14 mouse cellular contexts compared by ENCODE assay signal in genomic region chr3:89966946-89967345, GRCm38 (mm10). TPM values are rescaled to one million over a fixed set of nuclear protein-coding genes. Genes with fewer than 3 reads are reported as not detected.
DNase-seq lines count a peak whose midpoint lies in the region; ATAC-seq and TF ChIP-seq lines count a peak whose summit lies in the region.
"Had no signal": no experiment of that assay in that cellular context is flagged by ENCODE, and none has a peak within 500 bp of the region (broad histone marks: within the 10 kb centered on the region; RNA-seq: fewer than 3 reads in every experiment).

No protein-coding gene starts in this region.

- no peak overlapping the region for H3K4me2 ChIP-seq in lung, embryonic 14.5 days
- H3K4me2 ChIP-seq in stomach, postnatal 0 days (replicated peaks; ENCODE audit: low read depth), result no peak overlapping the region
- H3K4me2 ChIP-seq: limb, embryonic 15.5 days; neural tube, embryonic 12.5 days; stomach, embryonic 15.5 days had no signal

- peaks cover 14% of the 10 kb centered on the region for H3K79me2 ChIP-seq in MEL (ENCODE audit: control insufficient read depth, insufficient read depth, low read length, poor library complexity)

- peak; percentile 56 for TF ChIP-seq CTCF in lung, embryonic 14.5 days (IDR thresholded peaks at IDR 0.05; ENCODE audit: low read depth)
- TF ChIP-seq CTCF in MEL (IDR thresholded peaks at IDR 0.05 in 2 of 3, conservative IDR thresholded peaks at IDR 0.05 in 1 of 3; ENCODE audit: control insufficient read depth in 1 of 3, insufficient read depth in 1 of 3, low read depth in 2 of 3, low read length in 3 of 3, poor library complexity in 1 of 3, severe bottlenecking in 1 of 3), result peak; percentile 50 to 74 (median 70)
- peak; percentile 59 for TF ChIP-seq CTCF in stomach, postnatal 0 days (IDR thresholded peaks at IDR 0.05; ENCODE audit: low read depth)

- no peak for ATAC-seq in lung, embryonic 14.5 days (ENCODE audit: insufficient read depth)
- ATAC-seq in stomach, postnatal 0 days (ENCODE audit: low FRiP score, low TSS enrichment), result no peak

- no peak for TF ChIP-seq EP300 in MEL (IDR thresholded peaks at IDR 0.05; ENCODE audit: low read depth in 1 of 2, low read length in 2 of 2)
- no peak for TF ChIP-seq EP300 in stomach, postnatal 0 days (optimal IDR thresholded peaks at IDR 0.05)

- no peaks in the 10 kb centered on the region for H3K27me3 ChIP-seq in lung, embryonic 14.5 days (ENCODE audit: insufficient read depth, low read length)
- no peaks in the 10 kb centered on the region for H3K27me3 ChIP-seq in MEL (ENCODE audit: control insufficient read depth in 1 of 2, insufficient read depth in 2 of 2, low read length in 2 of 2)
- H3K27me3 ChIP-seq in stomach, postnatal 0 days (ENCODE audit: control insufficient read depth, insufficient read depth, low read length), result no peaks in the 10 kb centered on the region
- H3K27me3 ChIP-seq: limb, embryonic 15.5 days; neural tube, embryonic 12.5 days; stomach, embryonic 15.5 days had no signal

- DNase-seq in lung, embryonic 14.5 days, result peak; percentile 61
- DNase-seq in lung, adult 18-20 months, result no peak
- DNase-seq in MEL (ENCODE audit: low read depth, low spot score), result peak; percentile 86
- DNase-seq in embryo, embryonic 10.5 days (ENCODE audit: low spot score), result peak; percentile 49
- no peak for DNase-seq in stomach, postnatal 0 days (ENCODE audit: low spot score)
- DNase-seq in frontal cortex, postnatal 14 days (ENCODE audit: low spot score in 2 of 2), result no peak
- no peak for DNase-seq in cerebellum, postnatal 25 days
- no peak for DNase-seq in right cerebral cortex, adult 2 months (ENCODE audit: low spot score in 2 of 2)
- DNase-seq: cerebellum, postnatal 14 days; gastrocnemius, postnatal 36 days; kidney, adult 8-10 months had no signal

- peaks cover 4% of the 10 kb centered on the region; the same call in 1 of the 2 replicates for H3K4me1 ChIP-seq in lung, embryonic 14.5 days (ENCODE audit: insufficient read depth)
- H3K4me1 ChIP-seq in MEL (ENCODE audit: control insufficient read depth in 1 of 2, insufficient read depth in 2 of 2, low read length in 2 of 2), result peaks cover 0 to 22% of the 10 kb centered on the region in 2 experiments; a peak in 3 of 4 replicates
- H3K4me1 ChIP-seq in stomach, postnatal 0 days (replicated peaks; ENCODE audit: control insufficient read depth, insufficient read depth), result no peaks in the 10 kb centered on the region

- TF ChIP-seq POLR2A in MEL (IDR thresholded peaks at IDR 0.05; ENCODE audit: control insufficient read depth in 1 of 2, insufficient read depth in 1 of 2, low read depth in 1 of 2, low read length in 2 of 2, poor library complexity in 1 of 2), result no peak

- peak; percentile 33 for TF ChIP-seq RAD21 in MEL (IDR thresholded peaks at IDR 0.05; ENCODE audit: low read depth, low read length)

- WGBS in lung, embryonic 14.5 days, result 72% methylated on average over 4 of the region's 4 CpGs
- 68% methylated on average over 4 of the region's 4 CpGs for WGBS in stomach, postnatal 0 days

- H3K9ac ChIP-seq in lung, embryonic 14.5 days, result no peak overlapping the region
- H3K9ac ChIP-seq in MEL (ENCODE audit: control insufficient read depth, low read depth, low read length, poor library complexity, severe bottlenecking), result no peak overlapping the region
- no peak overlapping the region for H3K9ac ChIP-seq in stomach, postnatal 0 days (ENCODE audit: low read length)
- H3K9ac ChIP-seq: limb, embryonic 15.5 days; neural tube, embryonic 12.5 days; stomach, embryonic 15.5 days had no signal

- H3K36me3 ChIP-seq in lung, embryonic 14.5 days (ENCODE audit: insufficient read depth), result no peaks in the 10 kb centered on the region
- peaks cover 0 to 7% of the 10 kb centered on the region in 2 experiments; a peak in 1 of 4 replicates for H3K36me3 ChIP-seq in MEL (ENCODE audit: control insufficient read depth in 1 of 2, insufficient read depth in 2 of 2, low read length in 2 of 2)
- no peaks in the 10 kb centered on the region for H3K36me3 ChIP-seq in stomach, postnatal 0 days (ENCODE audit: control insufficient read depth, insufficient read depth, low read length)
- H3K36me3 ChIP-seq: neural tube, embryonic 12.5 days; stomach, embryonic 15.5 days had no signal

- no peak overlapping the region for H3K4me3 ChIP-seq in lung, embryonic 14.5 days (ENCODE audit: low read depth, low read length)
- H3K4me3 ChIP-seq in MEL (ENCODE audit: control insufficient read depth in 1 of 2, insufficient read depth in 1 of 2, low read depth in 2 of 2, low read length in 2 of 2), result no peak overlapping the region
- H3K4me3 ChIP-seq in stomach, postnatal 0 days (ENCODE audit: low read depth, low read length), result no peak overlapping the region
- H3K4me3 ChIP-seq: limb, embryonic 15.5 days; neural tube, embryonic 12.5 days; stomach, embryonic 15.5 days had no signal

- H3K9me3 ChIP-seq in lung, embryonic 14.5 days (ENCODE audit: low read depth, low read length), result no peaks in the 10 kb centered on the region
- H3K9me3 ChIP-seq in MEL (replicated peaks; ENCODE audit: insufficient read depth, low read length), result no peaks in the 10 kb centered on the region
- H3K9me3 ChIP-seq in stomach, postnatal 0 days (ENCODE audit: control insufficient read depth, low read length), result no peaks in the 10 kb centered on the region
- H3K9me3 ChIP-seq: limb, embryonic 15.5 days; neural tube, embryonic 12.5 days; stomach, embryonic 15.5 days had no signal

- H3K27ac ChIP-seq in lung, embryonic 14.5 days (ENCODE audit: low read depth), result no peak overlapping the region
- no peak overlapping the region for H3K27ac ChIP-seq in MEL (ENCODE audit: control insufficient read depth, low read depth, low read length)
- H3K27ac ChIP-seq in stomach, postnatal 0 days (replicated peaks), result no peak overlapping the region
- H3K27ac ChIP-seq: limb, embryonic 15.5 days; neural tube, embryonic 12.5 days; stomach, embryonic 15.5 days had no signal

TF ChIP-seq in MEL, 35 proteins besides CTCF, POLR2A, EP300 and RAD21:
- peak; percentile 47 for TF ChIP-seq SMC3 (IDR thresholded peaks at IDR 0.05; ENCODE audit: low read depth, low read length)
- 0 out of 2 replicates have a peak, but pooled peaks have one; percentile 18 for TF ChIP-seq ZC3H11A (IDR thresholded peaks at IDR 0.05; ENCODE audit: low read depth, low read length)
- TF ChIP-seq POLR2AphosphoS2 (IDR thresholded peaks at IDR 0.05; ENCODE audit: low read length), result no peak
TF ChIP-seq in MEL: peak in this region for 2.

RNA-seq across cellular contexts. Expression of gene Atp8b2, which starts 3.6 kb away (rescaled TPM):
- polyA plus RNA-seq in lung, embryonic 14.5 days (2014; fragmentation: Nextera tagmentation; extraction: Ambion mirVana), result 20.5 and 20.8 TPM in 2 replicates
- 26.2 and 27.1 TPM in 2 replicates for total RNA-seq in MEL (2012; rRNA removed)
- polyA plus RNA-seq in MEL (2012; ENCODE audit: insufficient read depth in 1 of 2, insufficient read length in 2 of 2, low read depth in 1 of 2, low replicate concordance in 2 of 2, missing spikeins in 1 of 2), result 10 to 100 TPM in 1 of 2 experiments, not detected in 1; 44.7 TPM
- 4.2 and 5.0 TPM in 2 replicates for polyA plus RNA-seq in stomach, postnatal 0 days (2015; fragmentation: Nextera tagmentation; extraction: Ambion mirVana)

RNA-seq across cellular contexts. Expression of gene Hax1, which starts 31.6 kb away (rescaled TPM):
- 150 and 157 TPM in 2 replicates for polyA plus RNA-seq in lung, embryonic 14.5 days (2014; fragmentation: Nextera tagmentation; extraction: Ambion mirVana)
- total RNA-seq in MEL (2012; rRNA removed), result 232 and 318 TPM in 2 replicates
- polyA plus RNA-seq in MEL (2012; ENCODE audit: insufficient read depth in 1 of 2, insufficient read length in 2 of 2, low read depth in 1 of 2, low replicate concordance in 2 of 2, missing spikeins in 1 of 2), result 100 to 1,000 TPM in 1 of 2 experiments, not detected in 1; 322 TPM
- polyA plus RNA-seq in stomach, postnatal 0 days (2015; fragmentation: Nextera tagmentation; extraction: Ambion mirVana), result 73.6 and 77.7 TPM in 2 replicates

RNA-seq across cellular contexts. Expression of gene Il6ra, which starts 54.0 kb away (rescaled TPM):
- polyA plus RNA-seq in lung, embryonic 14.5 days (2014; fragmentation: Nextera tagmentation; extraction: Ambion mirVana), result 1.4 and 1.7 TPM in 2 replicates
- total RNA-seq in MEL (2012; rRNA removed), result 0.13 and 0.15 TPM in 2 replicates
- 1 to 10 TPM in 1 of 2 experiments, not detected in 1; 3.4 TPM for polyA plus RNA-seq in MEL (2012; ENCODE audit: insufficient read depth in 1 of 2, insufficient read length in 2 of 2, low read depth in 1 of 2, low replicate concordance in 2 of 2, missing spikeins in 1 of 2)
- 4.3 and 4.5 TPM in 2 replicates for polyA plus RNA-seq in stomach, postnatal 0 days (2015; fragmentation: Nextera tagmentation; extraction: Ambion mirVana)

Comparison
In these comparisons a context has a peak if more than half of its experiments do, and no peak if none do; other contexts are left out.
1. DNase-seq: peak in lung, embryonic 14.5 days (single experiment), MEL (single experiment) and embryo, embryonic 10.5 days (single experiment); none in lung, adult 18-20 months (0 of 2), stomach, postnatal 0 days (single experiment), frontal cortex, postnatal 14 days (0 of 2), cerebellum, postnatal 25 days (0 of 2) and right cerebral cortex, adult 2 months (0 of 2).
2. Peak in every context shown above with its lines, with median percentiles within 50 percentile points of each other: CTCF ChIP-seq.